ENCODE assay signal across 9 mouse cellular contexts in the genomic region with DNA sequence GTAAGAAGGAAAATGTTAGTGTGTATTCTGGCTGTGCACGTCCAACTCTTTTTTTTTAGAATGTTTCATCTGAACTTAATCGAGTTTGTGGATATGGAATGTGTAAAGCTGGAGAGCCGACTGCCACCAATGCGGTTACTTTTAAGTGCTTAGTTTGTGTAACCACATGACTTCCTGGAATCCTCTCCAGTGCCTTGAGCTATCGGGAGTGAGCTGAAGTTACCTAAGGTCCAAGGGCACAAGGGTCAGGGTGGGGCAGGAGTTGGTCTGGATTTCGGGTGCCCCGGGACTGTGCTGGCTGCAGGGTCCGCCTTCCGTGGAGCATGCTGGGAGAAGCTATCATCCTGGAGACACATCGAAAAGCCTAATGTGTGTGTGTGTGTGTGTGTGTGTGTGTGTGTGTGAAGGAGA. TPM values are rescaled to one million over a fixed set of nuclear protein-coding genes. Genes with fewer than 3 reads are reported as not detected.
DNase-seq lines count a peak whose midpoint lies in the region; ATAC-seq and TF ChIP-seq lines count a peak whose summit lies in the region.
"Had no signal": no experiment of that assay in that cellular context is flagged by ENCODE, and none has a peak within 500 bp of the region (broad histone marks: within the 10 kb centered on the region; RNA-seq: fewer than 3 reads in every experiment).

No protein-coding gene starts in this region.

- H3K36me3 ChIP-seq in testis, adult 2 months (ENCODE audit: control insufficient read depth, insufficient read depth, low read length): no peaks in the 10 kb centered on the region
- no peaks in the 10 kb centered on the region for H3K36me3 ChIP-seq in liver, embryonic 14.5 days (replicated peaks; ENCODE audit: control insufficient read depth, insufficient read depth, low read depth)
- H3K36me3 ChIP-seq in neural tube, embryonic 15.5 days: no peaks in the 10 kb centered on the region

- TF ChIP-seq CTCF in testis, adult 2 months (IDR thresholded peaks at IDR 0.05; ENCODE audit: control insufficient read depth, insufficient read depth, insufficient replicate concordance, low read depth, low read length): no peak
- no peak for TF ChIP-seq CTCF in liver, embryonic 14.5 days (IDR thresholded peaks at IDR 0.05; ENCODE audit: low read depth)

- H3K4me3 ChIP-seq in testis, adult 2 months (ENCODE audit: control insufficient read depth, low read depth, low read length): peak overlapping the region; percentile 76
- peak overlapping the region; percentile 63 to 86 for H3K4me3 ChIP-seq in liver, embryonic 14.5 days (ENCODE audit: insufficient read depth in 1 of 2, low read depth in 2 of 2, low read length in 2 of 2)
- no peak overlapping the region for H3K4me3 ChIP-seq in neural tube, embryonic 15.5 days (replicated peaks)

- no peak overlapping the region for H3K27ac ChIP-seq in testis, adult 2 months (ENCODE audit: control insufficient read depth, insufficient read depth, low read depth, low read length)
- H3K27ac ChIP-seq in liver, embryonic 14.5 days: peak overlapping the region; percentile 90
- no peak overlapping the region for H3K27ac ChIP-seq in neural tube, embryonic 15.5 days (replicated peaks)

- TF ChIP-seq POLR2A in testis, adult 2 months (IDR thresholded peaks at IDR 0.05; ENCODE audit: control insufficient read depth, low read depth, low read length): no peak

- WGBS in liver, embryonic 14.5 days (ENCODE audit: insufficient replicate concordance): 10% methylated on average over 10 of the region's 10 CpGs
- 86% methylated on average over 10 of the region's 10 CpGs for WGBS in neural tube, embryonic 15.5 days

- ATAC-seq in liver, embryonic 14.5 days (ENCODE audit: insufficient read depth): peak; percentile 83
- ATAC-seq in neural tube, embryonic 15.5 days (ENCODE audit: low FRiP score): no peak

- H3K4me1 ChIP-seq in testis, adult 2 months (ENCODE audit: control insufficient read depth, insufficient read depth, low read length): peaks cover 8% of the 10 kb centered on the region
- peaks cover 23 to 42% of the 10 kb centered on the region in 2 experiments for H3K4me1 ChIP-seq in liver, embryonic 14.5 days (replicated peaks; ENCODE audit: control insufficient read depth in 2 of 2, insufficient read depth in 2 of 2, low read length in 1 of 2)
- H3K4me1 ChIP-seq in neural tube, embryonic 15.5 days: no peaks in the 10 kb centered on the region

- H3K27me3 ChIP-seq in testis, adult 2 months (ENCODE audit: control insufficient read depth, insufficient read depth, low read length): no peaks in the 10 kb centered on the region
- H3K27me3 ChIP-seq in liver, embryonic 14.5 days (ENCODE audit: control insufficient read depth, insufficient read depth, low read length): no peaks in the 10 kb centered on the region
- no peaks in the 10 kb centered on the region for H3K27me3 ChIP-seq in neural tube, embryonic 15.5 days (replicated peaks)

- TF ChIP-seq EP300 in liver, embryonic 14.5 days (IDR thresholded peaks at IDR 0.05; ENCODE audit: low read depth): no peak

- H3K9ac ChIP-seq in liver, embryonic 14.5 days (replicated peaks): peak overlapping the region; percentile 84
- no peak overlapping the region for H3K9ac ChIP-seq in neural tube, embryonic 15.5 days (replicated peaks)

- no peak for DNase-seq in testis, postnatal 14 days (ENCODE audit: low spot score)
- peak in 1 of 3 experiments; percentile 52 for DNase-seq in liver, embryonic 14.5 days (ENCODE audit: low read depth in 3 of 3, low spot score in 3 of 3)
- DNase-seq in naive thymus-derived CD4-positive, alpha-beta T cell, adult 2 months (ENCODE audit: low read depth): peak; percentile 81
- DNase-seq in ovary, postnatal 14 days (ENCODE audit: low spot score): no peak
- DNase-seq in adrenal gland, adult 2 months: no peak
- DNase-seq in right cerebral cortex, postnatal 36 days (ENCODE audit: low spot score in 2 of 2): no peak

- no peaks in the 10 kb centered on the region for H3K9me3 ChIP-seq in liver, embryonic 14.5 days (ENCODE audit: control insufficient read depth, low read length)
- H3K9me3 ChIP-seq in neural tube, embryonic 15.5 days (replicated peaks): no peaks in the 10 kb centered on the region

- H3K4me2 ChIP-seq in liver, embryonic 14.5 days (ENCODE audit: low read depth): peak overlapping the region; percentile 85
- no peak overlapping the region for H3K4me2 ChIP-seq in neural tube, embryonic 15.5 days

RNA-seq across cellular contexts. Expression of a gene that starts 47.9 kb away (rescaled TPM):
- 0.68 and 0.90 TPM in 2 replicates for polyA plus RNA-seq in testis, adult 2 months (2012; rRNA removed)
- 6.7 and 10.4 TPM in 2 replicates for polyA plus RNA-seq in liver, embryonic 14.5 days (2012; rRNA removed)
- polyA plus RNA-seq in liver, embryonic 14.5 days (2014; fragmentation: Nextera tagmentation; extraction: Ambion mirVana): 31.8 and 35.8 TPM in 2 replicates
- 10 to 100 TPM; 17.1 to 29.1 TPM for total RNA-seq in adrenal gland, adult 2 months (2021)
- 1.2 and 1.4 TPM in 2 replicates for polyA plus RNA-seq in adrenal gland, adult 2 months (2012; rRNA removed)
- polyA plus RNA-seq in neural tube, embryonic 15.5 days (2015; fragmentation: Nextera tagmentation; extraction: Ambion mirVana): 12.4 and 38.7 TPM in 2 replicates

RNA-seq across cellular contexts. Expression of a gene that starts 48.1 kb away (rescaled TPM):
- polyA plus RNA-seq in testis, adult 2 months (2012; rRNA removed): 36.3 and 42.3 TPM in 2 replicates
- 0.01 and 0.03 TPM in 2 replicates for polyA plus RNA-seq in liver, embryonic 14.5 days (2012; rRNA removed)
- 0.10 TPM in 1 of 2 replicates, not detected in the other for polyA plus RNA-seq in liver, embryonic 14.5 days (2014; fragmentation: Nextera tagmentation; extraction: Ambion mirVana)
- total RNA-seq in adrenal gland, adult 2 months (2021): not detected
- not detected in 2 replicates for polyA plus RNA-seq in adrenal gland, adult 2 months (2012; rRNA removed)
- polyA plus RNA-seq in neural tube, embryonic 15.5 days (2015; fragmentation: Nextera tagmentation; extraction: Ambion mirVana): not detected in 2 replicates
- total RNA-seq: heart, adult 8-10 months had no signal

Comparison
In these comparisons a context has a peak if more than half of its experiments do, and no peak if none do; other contexts are left out.
1. RNA of a gene that starts 48.1 kb away (polyA plus RNA-seq): 36.3 to 42.3 TPM in testis, adult 2 months; 0.01 to 0.10 TPM in liver, embryonic 14.5 days, not detected in neural tube, embryonic 15.5 days and not detected in adrenal gland, adult 2 months; every median in the first group is over 10 times any median in the second.